Mouse (Mus musculus) limb, embryonic 13.5 days (tissue): ENCODE measurements around the gene Ppp2r2c. TPM values are rescaled to one million over a fixed set of nuclear protein-coding genes. Genes with fewer than 3 reads are reported as not detected.

ENCODE experiments used
- ATAC-seq: fragments of 200-750 bp; cut with Nextera tagmentation; 2 replicates; pipeline ENCODE4 v1.8.0; 2017; ENCODE audit warnings: low read depth, moderate number of reproducible peaks, moderate TSS enrichment; ENCODE audit not compliant: low FRiP score
- H3K27ac ChIP-seq: fragments of 300-500 bp; sonication (generic); 2 replicates; pipeline ENCODE4 v1.5.1; 2015; ENCODE audit warnings: inconsistent platforms, mild to moderate bottlenecking, moderate library complexity
- H3K27me3 ChIP-seq: fragments of 300-500 bp; sonication (generic); 2 replicates; pipeline ENCODE4 v1.6.1; 2015; ENCODE audit warnings: mild to moderate bottlenecking, inconsistent platforms
- H3K36me3 ChIP-seq: fragments of 300-500 bp; sonication (generic); 2 replicates; pipeline ENCODE4 v1.6.1; 2015; ENCODE audit warnings: inconsistent platforms, mild to moderate bottlenecking, moderate library complexity
- H3K4me1 ChIP-seq: fragments of 300-500 bp; sonication (generic); 2 replicates; pipeline ENCODE4 v1.6.1; 2015; ENCODE audit warnings: inconsistent platforms
- H3K4me2 ChIP-seq: fragments of 300-500 bp; sonication (generic); replicated peaks from 2 replicates; pipeline ENCODE4 v1.6.1; 2015; ENCODE audit warnings: inconsistent platforms, mild to moderate bottlenecking, moderate library complexity
- H3K4me3 ChIP-seq: fragments of 300-500 bp; sonication (generic); 2 replicates; pipeline ENCODE4 v1.5.1; 2015; ENCODE audit warnings: moderate library complexity, mild to moderate bottlenecking, inconsistent platforms
- H3K9ac ChIP-seq: fragments of 300-500 bp; sonication (generic); 2 replicates; pipeline ENCODE4 v1.6.1; 2015; ENCODE audit warnings: mild to moderate bottlenecking, inconsistent platforms
- H3K9me3 ChIP-seq: fragments of 300-500 bp; sonication (generic); 2 replicates; pipeline ENCODE4 v1.6.1; 2016; ENCODE audit warnings: inconsistent platforms
- WGBS: fragments of 180-500 bp; shearing (Covaris S2); methylation state at CpG from one replicate; pipeline ENCODE4 v1.1.7; 2015; 5-methylcytosine and 5-hydroxymethylcytosine counted together
- polyA plus RNA-seq: library from polyadenylated mRNA; unstranded; fragments of >200 nt; fragmentation: Nextera tagmentation; extraction: Ambion mirVana; gene quantifications from 2 replicates; pipeline ENCODE4 v1.2.1, GENCODE M21; 2015

Gene Ppp2r2c
- polyA plus RNA-seq, 1 experiment from 2014 or later, result 0.15 TPM

GRCm38 (mm10) chr5:36997996-36998395 lies 129.7 kb downstream of the Ppp2r2c start:
- Histone ChIP-seq H3K27ac (no peak overlapping the region), H3K36me3 (no peaks in the 10 kb centered on the region), H3K9me3 (no peaks in the 10 kb centered on the region), H3K4me2 (no peak overlapping the region), H3K27me3 (no peaks in the 10 kb centered on the region), H3K4me3 (no peak overlapping the region), H3K4me1 (no peaks in the 10 kb centered on the region), H3K9ac (no peak overlapping the region)
- WGBS, result 48% methylated on average over 5 of the region's 5 CpGs
- no peak for ATAC-seq

GRCm38 (mm10) chr5:37001002-37001401 lies 132.7 kb downstream of the Ppp2r2c start:
- 76% methylated on average over 9 of the region's 9 CpGs for WGBS
- ATAC-seq, result peak; percentile 54; the same call in 1 of the 2 replicates
- no peaks in the 10 kb centered on the region for H3K9me3 ChIP-seq

GRCm38 (mm10) chr5:37002001-37002400 lies 133.7 kb downstream of the Ppp2r2c start:
- no peak for ATAC-seq
- H3K4me3 ChIP-seq, result no peak overlapping the region
- H3K36me3 ChIP-seq, result no peaks in the 10 kb centered on the region
- no peaks in the 10 kb centered on the region for H3K9me3 ChIP-seq
- WGBS, result 54% methylated on average over 2 of the region's 2 CpGs
- H3K27ac ChIP-seq, result no peak overlapping the region
- no peak overlapping the region for H3K4me2 ChIP-seq
- H3K27me3 ChIP-seq, result no peaks in the 10 kb centered on the region
- no peaks in the 10 kb centered on the region for H3K4me1 ChIP-seq
- no peak overlapping the region for H3K9ac ChIP-seq

More at GRCm38 (mm10) chr5:37001002-37001401, 132.7 kb downstream of the Ppp2r2c start:
- Histone ChIP-seq H3K9ac (no peak overlapping the region), H3K27ac (no peak overlapping the region), H3K4me1 (no peaks in the 10 kb centered on the region), H3K36me3 (no peaks in the 10 kb centered on the region), H3K4me2 (no peak overlapping the region), H3K27me3 (no peaks in the 10 kb centered on the region), H3K4me3 (no peak overlapping the region)

Other genes with a start within 250 kb of the Ppp2r2c start
- gene D5Ertd579e, start 172.5 kb upstream of the Ppp2r2c start, polyA plus RNA-seq, result 20.6 and 21.4 TPM in 2 replicates
- 28.2 and 29.5 TPM in 2 replicates for gene Bloc1s4, start 119.9 kb upstream of the Ppp2r2c start, polyA plus RNA-seq
- 546 and 583 TPM in 2 replicates for gene Mrfap1, start 71.7 kb upstream of the Ppp2r2c start, polyA plus RNA-seq
- 9.4 and 11.0 TPM in 2 replicates for gene Man2b2, start 37.9 kb upstream of the Ppp2r2c start, polyA plus RNA-seq
- 10.4 and 10.9 TPM in 2 replicates for gene Wfs1, start 120.7 kb downstream of the Ppp2r2c start, polyA plus RNA-seq
- 0.06 TPM in 1 of 2 replicates, not detected in the other for gene Gm1043, start 216.9 kb downstream of the Ppp2r2c start, polyA plus RNA-seq